Mouse (Mus musculus) midbrain, embryonic 11.5 days (tissue): ENCODE measurements around the gene Ufsp1. TPM values are rescaled to one million over a fixed set of nuclear protein-coding genes. Genes with fewer than 3 reads are reported as not detected.

ENCODE experiments used
- microRNA-seq: library from miRNA; unstranded; fragments of <30 nt; microRNA quantifications from one replicate; pipeline ENCODE4, GENCODE M21; 2017
- polyA plus RNA-seq: library from polyadenylated mRNA; unstranded; fragments of >200 nt; fragmentation: Nextera tagmentation; extraction: Ambion mirVana; gene quantifications from 2 replicates; pipeline ENCODE4 v1.2.1, GENCODE M21; 2014

Gene Ufsp1
- polyA plus RNA-seq, 1 experiment from 2014 or later: 7.9 TPM

Small RNAs within 50 kb of the gene (microRNA-seq; reads per million reads assigned to microRNA genes)
- gene Mir7036 (0.57 reads per million), gene Mir8116 (not detected)

Other genes starting within 250 kb of the Ufsp1 start
- gene Ap1s1, start 248.5 kb upstream of the Ufsp1 start, polyA plus RNA-seq: 176 and 192 TPM in 2 replicates
- not detected in 2 replicates for gene Serpine1, start 222.4 kb upstream of the Ufsp1 start, polyA plus RNA-seq
- gene Trim56, start 178.4 kb upstream of the Ufsp1 start, polyA plus RNA-seq: 4.5 and 4.8 TPM in 2 replicates
- not detected in 2 replicates for gene Muc3, start 145.3 kb upstream of the Ufsp1 start, polyA plus RNA-seq
- not detected in 2 replicates for gene Muc3a, start 82.2 kb upstream of the Ufsp1 start, polyA plus RNA-seq
- 3.6 and 4.0 TPM in 2 replicates for gene Ache, start 7.1 kb upstream of the Ufsp1 start, polyA plus RNA-seq
- gene Srrt, start 13.0 kb downstream of the Ufsp1 start, polyA plus RNA-seq: 151 and 154 TPM in 2 replicates
- 28.0 and 34.1 TPM in 2 replicates for gene Trip6, start 19.8 kb downstream of the Ufsp1 start, polyA plus RNA-seq
- gene Slc12a9, start 39.0 kb downstream of the Ufsp1 start, polyA plus RNA-seq: 5.8 TPM in 2 replicates
- 19.0 and 20.8 TPM in 2 replicates for gene Ephb4, start 55.5 kb downstream of the Ufsp1 start, polyA plus RNA-seq
- gene Zan, start 182.4 kb downstream of the Ufsp1 start, polyA plus RNA-seq: 0.03 TPM in 2 replicates
- gene Pop7, start 207.9 kb downstream of the Ufsp1 start, polyA plus RNA-seq: 54.8 and 57.4 TPM in 2 replicates
- 10.5 and 10.6 TPM in 2 replicates for gene Gigyf1, start 223.9 kb downstream of the Ufsp1 start, polyA plus RNA-seq
- gene Epo, start 238.6 kb downstream of the Ufsp1 start, polyA plus RNA-seq: 0.72 and 1.4 TPM in 2 replicates
- 432 and 501 TPM in 2 replicates for gene Gnb2, start 238.9 kb downstream of the Ufsp1 start, polyA plus RNA-seq